Mouse (Mus musculus) intestine, embryonic 16.5 days (tissue): ENCODE data around the gene Cldn11. TPM values are rescaled to one million over a fixed set of nuclear protein-coding genes. Genes with fewer than 3 reads are reported as not detected.

ENCODE experiments used
- ATAC-seq: fragments of 200-750 bp; cut with Nextera tagmentation; 2 replicates; pipeline ENCODE4 v1.8.0; 2017; ENCODE audit warnings: moderate TSS enrichment, moderate library complexity
- H3K27ac ChIP-seq: fragments of 300-500 bp; sonication (generic); 2 replicates; pipeline ENCODE4 v1.5.1; 2014; ENCODE audit warnings: mild to moderate bottlenecking, low read length
- H3K27me3 ChIP-seq: fragments of 300-500 bp; sonication (generic); replicated peaks from 2 replicates; pipeline ENCODE4 v1.6.1; 2014; ENCODE audit warnings: low read length, control low read depth, mixed read lengths; ENCODE audit not compliant: control insufficient read depth, insufficient read depth
- H3K36me3 ChIP-seq: fragments of 300-500 bp; sonication (generic); 2 replicates; pipeline ENCODE4 v1.6.1; 2014; ENCODE audit warnings: low read length, control low read depth; ENCODE audit not compliant: control insufficient read depth, insufficient read depth
- H3K4me1 ChIP-seq: fragments of 300-500 bp; sonication (generic); 2 replicates; pipeline ENCODE4 v1.6.1; 2014; ENCODE audit warnings: low read length, control low read depth, mixed read lengths; ENCODE audit not compliant: control insufficient read depth, insufficient read depth
- H3K4me2 ChIP-seq: fragments of 300-500 bp; sonication (generic); 2 replicates; pipeline ENCODE4 v1.6.1; 2014; ENCODE audit warnings: low read depth, low read length, control low read depth
- H3K4me3 ChIP-seq: fragments of 300-500 bp; sonication (generic); 2 replicates; pipeline ENCODE4 v1.5.1; 2014; ENCODE audit warnings: mild to moderate bottlenecking, low read length
- H3K9ac ChIP-seq: fragments of 300-500 bp; sonication (generic); 2 replicates; pipeline ENCODE4 v1.6.1; 2014; ENCODE audit warnings: low read depth, low read length
- H3K9me3 ChIP-seq: fragments of 300-500 bp; sonication (generic); 2 replicates; pipeline ENCODE4 v1.6.1; 2016; ENCODE audit warnings: low read length, control low read depth; ENCODE audit not compliant: control insufficient read depth
- WGBS: fragments of 180-500 bp; shearing (Covaris S2); extraction: QIAGEN DNeasy Blood & Tissue Kit; methylation state at CpG from one replicate; pipeline ENCODE4 v1.1.7; 2014; 5-methylcytosine and 5-hydroxymethylcytosine counted together
- polyA plus RNA-seq: library from polyadenylated mRNA; unstranded; fragments of >200 nt; fragmentation: Nextera tagmentation; extraction: Ambion mirVana; gene quantifications from 2 replicates; pipeline ENCODE4 v1.2.1, GENCODE M21; 2015

Cldn11 gene
- polyA plus RNA-seq, result 4.4 and 5.2 TPM in 2 replicates

GRCm38 (mm10) chr3:31149706-31150105 lies at the start of gene Cldn11:
Gene Cldn11, plus strand, starts transcription at chr3:31149920.
- under 1% methylated on average over 33 of the region's 33 CpGs for WGBS
- peak; percentile 80 for ATAC-seq
- Histone ChIP-seq H3K9me3 (no peaks in the 10 kb centered on the region), H3K4me1 (peaks cover 5% of the 10 kb centered on the region; the same call in 1 of the 2 replicates), H3K9ac (peak within 1 kb of the TSS; percentile 53), H3K36me3 (no peaks in the 10 kb centered on the region), H3K4me2 (peak within 1 kb of the TSS; percentile 93), H3K27ac (no peak within 1 kb of the TSS), H3K27me3 (peaks cover 7% of the 10 kb centered on the region), H3K4me3 (peak within 1 kb of the TSS; percentile 47)

- no peaks in the 10 kb centered on the region for H3K27me3 ChIP-seq
- peak overlapping the region; percentile 30; the same call in 1 of the 2 replicates for H3K4me2 ChIP-seq
- peaks cover 31% of the 10 kb centered on the region for H3K4me1 ChIP-seq
- WGBS, result 70% methylated on average over 5 of the region's 5 CpGs
- H3K9me3 ChIP-seq, result no peaks in the 10 kb centered on the region; the same call in 1 of the 2 replicates
- H3K4me3 ChIP-seq, result no peak overlapping the region
- H3K9ac ChIP-seq, result no peak overlapping the region
- no peak overlapping the region for H3K27ac ChIP-seq
- no peak for ATAC-seq
- no peaks in the 10 kb centered on the region for H3K36me3 ChIP-seq
These were observed 49.7 kb upstream of the Cldn11 start for GRCm38 (mm10) chr3:31100026-31100425.

- no peak overlapping the region for H3K9ac ChIP-seq
- no peak overlapping the region for H3K4me3 ChIP-seq
- no peaks in the 10 kb centered on the region for H3K36me3 ChIP-seq
- ATAC-seq, result no peak
- H3K27me3 ChIP-seq, result no peaks in the 10 kb centered on the region
- WGBS, result 95% methylated on average over 3 of the region's 3 CpGs
- H3K4me1 ChIP-seq, result peaks cover 31% of the 10 kb centered on the region
- no peaks in the 10 kb centered on the region for H3K9me3 ChIP-seq
- H3K4me2 ChIP-seq, result no peak overlapping the region
- H3K27ac ChIP-seq, result no peak overlapping the region
These were observed 48.9 kb upstream of the Cldn11 start for GRCm38 (mm10) chr3:31100802-31101201.

DNA sequence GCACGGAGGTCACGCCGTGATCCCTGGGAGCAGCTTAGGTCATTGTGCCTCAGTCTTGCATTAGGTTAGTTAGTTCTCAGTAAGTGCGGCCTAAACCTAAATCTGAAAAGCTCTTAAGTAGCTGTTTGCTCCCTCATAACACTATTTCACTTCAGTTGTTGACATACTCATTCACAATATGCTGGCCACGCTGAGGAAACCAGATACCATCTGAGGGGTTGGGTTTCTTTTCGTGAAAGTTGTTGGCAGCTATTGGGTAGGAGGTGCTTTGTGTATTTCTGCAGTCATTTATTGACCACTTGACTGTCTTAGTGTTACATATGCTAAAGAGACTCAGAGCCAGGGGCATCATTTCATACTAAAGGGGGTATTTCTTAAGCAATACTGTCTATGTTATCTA lies 44.8 kb upstream of the Cldn11 start:
- no peak overlapping the region for H3K4me3 ChIP-seq
- 74% methylated on average over 6 of the region's 6 CpGs for WGBS
- no peak overlapping the region for H3K27ac ChIP-seq
- H3K36me3 ChIP-seq, result no peaks in the 10 kb centered on the region
- no peaks in the 10 kb centered on the region for H3K27me3 ChIP-seq
- H3K4me1 ChIP-seq, result peaks cover 6% of the 10 kb centered on the region
- no peak overlapping the region for H3K9ac ChIP-seq
- ATAC-seq, result no peak
- H3K9me3 ChIP-seq, result no peaks in the 10 kb centered on the region
- no peak overlapping the region for H3K4me2 ChIP-seq

DNA sequence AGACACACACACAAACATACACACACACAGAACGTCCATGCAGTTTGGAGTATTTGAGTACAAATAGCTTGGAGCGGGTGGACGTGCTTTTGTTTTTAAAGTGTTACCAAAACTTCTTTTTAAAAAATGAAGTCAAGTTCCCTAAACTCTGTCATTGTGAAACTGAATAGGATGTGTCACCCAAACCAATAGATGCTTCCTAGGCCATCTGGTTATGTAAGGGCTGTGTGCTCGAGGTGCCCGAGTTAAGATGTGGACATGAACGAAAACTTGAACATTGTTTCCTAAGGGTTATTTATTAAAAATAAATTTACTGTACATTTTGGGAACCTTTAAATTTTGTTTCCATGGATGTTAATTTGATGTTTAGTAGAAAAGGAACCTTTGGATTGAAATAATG lies 43.1 kb upstream of the Cldn11 start:
- Histone ChIP-seq H3K9me3 (no peaks in the 10 kb centered on the region), H3K36me3 (no peaks in the 10 kb centered on the region), H3K9ac (no peak overlapping the region), H3K4me1 (peaks cover 5% of the 10 kb centered on the region), H3K4me3 (no peak overlapping the region), H3K27ac (no peak overlapping the region), H3K27me3 (no peaks in the 10 kb centered on the region), H3K4me2 (no peak overlapping the region)
- ATAC-seq, result no peak
- 89% methylated on average over 6 of the region's 6 CpGs for WGBS

DNA sequence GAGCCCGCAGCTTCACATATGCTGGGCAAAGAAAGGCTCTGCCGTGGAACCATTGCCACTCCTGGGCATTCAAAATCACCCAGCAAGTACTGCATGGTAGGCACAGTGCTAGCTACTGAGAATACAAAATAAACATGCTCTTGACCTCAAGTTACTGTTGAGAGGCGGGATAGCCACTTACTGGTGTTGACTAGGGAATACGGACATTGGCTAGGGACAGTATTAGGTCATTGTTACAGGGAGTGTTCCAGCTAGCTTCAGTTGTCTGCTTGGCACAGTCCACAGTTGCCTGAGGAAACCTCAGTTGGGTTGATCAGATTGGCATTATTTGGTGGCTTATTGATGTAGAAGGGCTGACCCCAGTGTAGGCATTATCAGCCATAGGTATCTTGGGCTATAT lies 42.0 kb upstream of the Cldn11 start:
- Histone ChIP-seq H3K9me3 (no peaks in the 10 kb centered on the region), H3K27me3 (no peaks in the 10 kb centered on the region), H3K4me3 (no peak overlapping the region), H3K4me1 (peaks cover 4% of the 10 kb centered on the region), H3K4me2 (no peak overlapping the region), H3K9ac (no peak overlapping the region), H3K27ac (no peak overlapping the region), H3K36me3 (no peaks in the 10 kb centered on the region)
- no peak for ATAC-seq
- 85% methylated on average over 4 of the region's 4 CpGs for WGBS

- Histone ChIP-seq H3K4me3 (no peak overlapping the region), H3K27ac (no peak overlapping the region), H3K27me3 (no peaks in the 10 kb centered on the region), H3K4me1 (peaks cover 3% of the 10 kb centered on the region), H3K4me2 (no peak overlapping the region), H3K36me3 (peaks cover 2% of the 10 kb centered on the region), H3K9ac (no peak overlapping the region), H3K9me3 (no peaks in the 10 kb centered on the region)
- ATAC-seq, result peak; percentile 46; the same call in 1 of the 2 replicates
- 62% methylated on average over 3 of the region's 3 CpGs for WGBS
These were observed 40.6 kb upstream of the Cldn11 start for GRCm38 (mm10) chr3:31109108-31109507.

GRCm38 (mm10) chr3:31123098-31123497 lies 26.6 kb upstream of the Cldn11 start:
- no peaks in the 10 kb centered on the region for H3K9me3 ChIP-seq
- H3K27me3 ChIP-seq, result no peaks in the 10 kb centered on the region
- H3K27ac ChIP-seq, result no peak overlapping the region
- H3K36me3 ChIP-seq, result peaks cover 6% of the 10 kb centered on the region; the same call in 1 of the 2 replicates
- ATAC-seq, result no peak
- H3K9ac ChIP-seq, result no peak overlapping the region
- H3K4me2 ChIP-seq, result no peak overlapping the region
- H3K4me1 ChIP-seq, result no peaks in the 10 kb centered on the region
- 89% methylated on average over 4 of the region's 4 CpGs for WGBS
- no peak overlapping the region for H3K4me3 ChIP-seq

DNA sequence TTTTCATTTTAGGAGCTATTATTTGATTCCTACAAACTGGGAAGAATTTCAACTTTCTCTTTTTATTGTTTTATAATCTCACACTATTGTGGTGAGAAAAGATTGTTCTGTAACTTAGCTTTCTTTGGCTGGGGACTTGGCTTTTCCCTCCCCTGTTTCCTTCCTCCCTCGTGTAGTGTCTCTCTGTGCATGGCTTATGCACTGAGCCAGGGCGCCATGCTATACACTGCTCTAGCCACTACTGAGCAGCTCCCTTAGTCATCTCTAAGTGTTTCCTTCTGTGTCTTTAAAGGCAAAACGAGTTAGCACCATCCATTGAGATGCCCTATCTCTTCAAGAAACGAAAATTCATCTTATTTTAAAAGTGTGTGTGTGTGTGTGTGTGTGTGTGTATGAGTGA lies 23.4 kb upstream of the Cldn11 start:
- WGBS, result 59% methylated on average over 4 of the region's 4 CpGs
- H3K4me1 ChIP-seq, result no peaks in the 10 kb centered on the region

GRCm38 (mm10) chr3:31126848-31127247 lies 22.9 kb upstream of the Cldn11 start:
- no peak overlapping the region for H3K27ac ChIP-seq
- peak; percentile 6; the same call in 1 of the 2 replicates for ATAC-seq
- WGBS, result 62% methylated on average over 3 of the region's 3 CpGs

More for the DNA sequence above, 23.4 kb upstream of the Cldn11 start:
- no peak for ATAC-seq
- Histone ChIP-seq H3K9ac (no peak overlapping the region), H3K9me3 (no peaks in the 10 kb centered on the region), H3K4me3 (no peak overlapping the region), H3K4me2 (no peak overlapping the region), H3K27me3 (no peaks in the 10 kb centered on the region), H3K36me3 (peaks cover 6% of the 10 kb centered on the region; the same call in 1 of the 2 replicates), H3K27ac (no peak overlapping the region)

More at GRCm38 (mm10) chr3:31126848-31127247, 22.9 kb upstream of the Cldn11 start:
- no peak overlapping the region for H3K4me3 ChIP-seq
- no peaks in the 10 kb centered on the region for H3K27me3 ChIP-seq
- no peaks in the 10 kb centered on the region for H3K9me3 ChIP-seq
- H3K36me3 ChIP-seq, result peaks cover 6% of the 10 kb centered on the region; the same call in 1 of the 2 replicates
- H3K4me2 ChIP-seq, result no peak overlapping the region
- no peaks in the 10 kb centered on the region for H3K4me1 ChIP-seq
- H3K9ac ChIP-seq, result no peak overlapping the region
